Mouse (Mus musculus) ES-E14 (cell line): ENCODE data around the gene Tmem140.

Experiments used
- CHD2 ChIP-seq: IDR thresholded peaks from 2 replicates; pipeline ENCODE4 v1.6.1; 2014; ENCODE audit warnings: mild to moderate bottlenecking, low read depth, low read length, inconsistent platforms
- HCFC1 ChIP-seq: IDR thresholded peaks from 2 replicates; pipeline ENCODE4 v1.6.1; 2012; ENCODE audit warnings: low read length, inconsistent platforms, borderline replicate concordance; ENCODE audit not compliant: insufficient read depth
- MAFK ChIP-seq: IDR thresholded peaks from 2 replicates; pipeline ENCODE4 v1.6.1; 2014; ENCODE audit warnings: mild to moderate bottlenecking, low read depth, low read length, inconsistent platforms; ENCODE audit not compliant: insufficient read depth
- ZC3H11A ChIP-seq: IDR thresholded peaks from 2 replicates; pipeline ENCODE4 v1.6.1; 2012; ENCODE audit warnings: low read depth, mild to moderate bottlenecking, inconsistent platforms, low read length, borderline replicate concordance
- ZNF384 ChIP-seq: IDR thresholded peaks from 2 replicates; pipeline ENCODE4 v1.6.1; 2012; ENCODE audit warnings: low read depth, low read length, inconsistent platforms

- no peak for TF ChIP-seq ZNF384
- TF ChIP-seq ZC3H11A, result no peak
- TF ChIP-seq CHD2, result no peak
- no peak for TF ChIP-seq HCFC1
- TF ChIP-seq MAFK, result no peak
Measured at GRCm38 (mm10) chr6:34913341-34914040, 50.5 kb downstream of the Tmem140 start.
